Mouse (Mus musculus): Measurements from ENCODE around the gene Dnal4. TPM values are rescaled to one million over a fixed set of nuclear protein-coding genes. Genes with fewer than 3 reads are reported as not detected.

Gene Dnal4
- polyA plus RNA-seq, 1 experiment, result 0.69 TPM

DNA sequence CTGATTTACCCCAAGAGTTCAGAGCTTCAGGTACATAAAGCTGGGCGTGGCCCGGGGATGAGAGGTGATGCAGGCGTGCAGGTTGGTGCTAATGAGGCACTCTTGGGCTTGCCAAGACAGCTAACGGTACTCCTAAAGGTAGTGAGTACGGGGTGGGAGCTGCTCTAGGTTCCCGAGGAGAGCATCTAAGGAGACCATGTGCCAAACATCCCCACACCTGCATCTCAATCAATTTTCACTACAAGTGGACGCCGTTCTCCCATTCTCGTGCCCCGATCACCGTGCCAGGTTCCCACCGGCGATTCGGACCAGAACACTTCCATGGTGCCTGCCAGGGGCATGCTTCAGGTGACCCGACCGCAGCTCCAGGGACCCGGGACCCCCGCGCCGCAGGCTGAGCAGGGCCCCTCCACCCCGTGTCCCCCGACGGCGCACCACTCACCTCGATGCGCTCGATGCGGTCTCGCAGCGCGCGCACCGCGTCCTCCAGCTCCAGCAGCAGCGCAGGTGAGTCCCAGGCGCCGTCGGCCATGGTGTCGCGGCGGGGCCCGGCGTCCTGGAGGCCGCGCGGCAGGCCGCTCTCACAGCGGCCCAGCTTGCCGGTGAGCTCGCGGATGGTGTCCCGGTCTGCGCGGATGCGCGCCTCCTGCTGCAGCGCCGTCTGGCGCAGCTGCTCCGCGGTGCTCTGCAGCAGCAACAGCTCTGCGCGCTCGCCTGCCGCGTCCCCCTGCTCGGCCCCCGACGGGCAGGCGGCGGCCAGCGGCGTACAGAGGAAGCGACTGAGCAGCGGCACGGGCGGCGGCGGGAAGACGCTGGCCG, 26.1 kb upstream of the Dnal4 start:
- H3K4me3 ChIP-seq (replicated peaks), result no peak overlapping the region
- no peak for TF ChIP-seq TAL1 (IDR thresholded peaks at IDR 0.05; ENCODE audit: low read length)
- no peak for TF ChIP-seq GATA1 (IDR thresholded peaks at IDR 0.05; ENCODE audit: low read length)
- peaks cover 7% of the 10 kb centered on the region for H3K4me1 ChIP-seq (ENCODE audit: control insufficient read depth)
- peaks cover 6% of the 10 kb centered on the region; the same call in 1 of the 2 replicates for H3K9me3 ChIP-seq (ENCODE audit: control insufficient read depth, low read length)
- H3K27me3 ChIP-seq (ENCODE audit: control insufficient read depth), result peaks cover 79% of the 10 kb centered on the region
- no peaks in the 10 kb centered on the region for H3K36me3 ChIP-seq (ENCODE audit: control insufficient read depth)

DNA sequence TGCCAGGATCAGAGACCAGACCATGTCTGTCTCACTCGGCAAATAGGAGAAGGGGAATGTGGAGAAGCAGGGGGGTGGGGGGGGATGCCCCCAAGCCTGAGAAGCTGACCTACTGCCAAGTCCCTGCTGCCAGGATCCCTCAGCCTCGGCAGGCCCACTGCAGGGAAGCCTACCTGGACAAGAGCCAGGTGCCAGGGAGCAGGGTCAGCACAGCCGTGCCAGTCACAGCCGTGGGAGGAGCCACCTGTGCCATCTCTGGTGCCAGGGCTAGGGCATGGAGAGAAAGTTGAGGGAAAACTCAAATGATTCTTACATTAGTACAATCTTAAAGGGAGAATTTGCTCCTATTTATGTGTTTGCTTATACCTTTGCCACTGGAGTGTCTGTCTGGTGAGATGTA, 24.7 kb upstream of the Dnal4 start:
- no peak for TF ChIP-seq GATA1 (IDR thresholded peaks at IDR 0.05; ENCODE audit: low read length)
- TF ChIP-seq TAL1 (IDR thresholded peaks at IDR 0.05; ENCODE audit: low read length), result no peak
- Histone ChIP-seq H3K9me3 (ENCODE audit: control insufficient read depth, low read length) (peaks cover 6% of the 10 kb centered on the region; the same call in 1 of the 2 replicates), H3K36me3 (ENCODE audit: control insufficient read depth) (no peaks in the 10 kb centered on the region), H3K4me3 (replicated peaks) (no peak overlapping the region), H3K4me1 (ENCODE audit: control insufficient read depth) (peaks cover 7% of the 10 kb centered on the region), H3K27me3 (ENCODE audit: control insufficient read depth) (peaks cover 65% of the 10 kb centered on the region)

GRCm38 (mm10) chr15:79801646-79802045, 24.0 kb upstream of the Dnal4 start:
- peaks cover 7% of the 10 kb centered on the region for H3K4me1 ChIP-seq (ENCODE audit: control insufficient read depth)
- H3K27me3 ChIP-seq (ENCODE audit: control insufficient read depth), result peaks cover 59% of the 10 kb centered on the region
- H3K9me3 ChIP-seq (ENCODE audit: control insufficient read depth, low read length), result peaks cover 6% of the 10 kb centered on the region; the same call in 1 of the 2 replicates
- H3K36me3 ChIP-seq (ENCODE audit: control insufficient read depth), result no peaks in the 10 kb centered on the region
- no peak overlapping the region for H3K4me3 ChIP-seq (replicated peaks)
- TF ChIP-seq TAL1 (IDR thresholded peaks at IDR 0.05; ENCODE audit: low read length) (no peak), GATA1 (IDR thresholded peaks at IDR 0.05; ENCODE audit: low read length) (no peak)

DNA sequence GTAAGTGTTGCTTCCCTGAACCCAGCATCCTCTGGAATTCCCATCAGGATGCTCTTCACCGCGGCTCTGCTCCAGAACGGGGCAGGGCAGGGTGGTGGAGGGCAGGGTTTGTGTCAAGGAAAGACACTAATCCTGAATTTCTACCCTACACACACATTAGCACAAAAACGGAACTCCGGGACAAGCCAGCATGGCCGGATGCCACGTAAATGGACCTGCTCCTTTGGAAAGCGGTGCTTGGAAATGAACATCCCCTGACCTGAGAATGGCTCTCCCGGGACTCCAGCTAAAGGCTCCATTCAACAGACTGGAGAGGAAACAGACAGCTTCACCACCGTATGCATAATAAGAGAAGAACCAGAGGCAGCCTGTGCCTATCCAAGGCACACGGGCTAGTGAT, 23.1 kb upstream of the Dnal4 start:
- H3K9me3 ChIP-seq (ENCODE audit: control insufficient read depth, low read length), result peaks cover 6% of the 10 kb centered on the region; the same call in 1 of the 2 replicates
- TF ChIP-seq TAL1 (IDR thresholded peaks at IDR 0.05; ENCODE audit: low read length) (no peak), GATA1 (IDR thresholded peaks at IDR 0.05; ENCODE audit: low read length) (no peak)
- peaks cover 49% of the 10 kb centered on the region for H3K27me3 ChIP-seq (ENCODE audit: control insufficient read depth)
- peaks cover 7% of the 10 kb centered on the region for H3K4me1 ChIP-seq (ENCODE audit: control insufficient read depth)
- H3K4me3 ChIP-seq (replicated peaks), result no peak overlapping the region
- H3K36me3 ChIP-seq (ENCODE audit: control insufficient read depth), result no peaks in the 10 kb centered on the region

DNA sequence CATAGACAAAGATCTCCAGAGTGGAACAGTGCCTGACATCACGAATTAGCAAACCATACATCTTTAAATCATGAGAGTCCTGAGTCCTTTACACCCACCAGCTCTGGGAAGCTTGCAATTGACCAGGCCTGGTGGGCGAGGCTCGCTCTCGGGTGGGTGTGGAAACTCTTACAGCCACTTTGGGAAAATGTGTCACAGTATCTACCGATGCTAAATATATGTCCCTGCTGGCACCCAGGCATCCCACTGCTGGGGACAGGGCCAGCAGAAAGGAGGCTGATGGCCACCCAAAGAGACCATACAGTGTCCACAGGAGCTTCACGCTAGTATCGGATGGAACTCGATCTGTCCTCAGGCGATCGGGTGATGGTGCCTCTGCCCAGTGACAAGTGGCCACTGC, 20.9 kb upstream of the Dnal4 start:
- Histone ChIP-seq H3K36me3 (ENCODE audit: control insufficient read depth) (no peaks in the 10 kb centered on the region), H3K9me3 (ENCODE audit: control insufficient read depth, low read length) (peaks cover under 1% of the 10 kb centered on the region; the same call in 1 of the 2 replicates), H3K27me3 (ENCODE audit: control insufficient read depth) (peaks cover 28% of the 10 kb centered on the region), H3K4me1 (ENCODE audit: control insufficient read depth) (no peaks in the 10 kb centered on the region), H3K4me3 (replicated peaks) (no peak overlapping the region)
- TF ChIP-seq TAL1 (IDR thresholded peaks at IDR 0.05; ENCODE audit: low read length), result no peak
- no peak for TF ChIP-seq GATA1 (IDR thresholded peaks at IDR 0.05; ENCODE audit: low read length)

DNA sequence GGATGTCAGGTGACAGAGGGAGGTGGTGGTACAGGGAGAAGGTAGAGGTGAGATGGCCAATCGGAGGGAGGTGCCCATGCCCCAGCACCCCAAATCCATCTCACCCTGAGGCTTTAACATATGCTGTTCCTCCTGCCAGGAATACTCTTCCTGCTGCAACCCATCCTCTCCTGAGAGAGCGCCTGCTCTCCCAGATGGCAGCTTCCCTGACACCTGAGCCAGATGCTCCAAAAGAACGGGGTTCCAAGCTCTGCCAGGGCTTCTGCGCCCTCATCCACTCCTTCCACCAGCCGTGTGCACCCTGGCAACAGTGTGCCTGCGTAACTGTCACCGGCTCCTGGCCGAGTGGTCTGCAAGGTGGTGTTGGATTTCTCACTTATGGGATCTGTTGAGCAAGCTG, 20.0 kb upstream of the Dnal4 start:
- Histone ChIP-seq H3K36me3 (ENCODE audit: control insufficient read depth) (no peaks in the 10 kb centered on the region), H3K27me3 (ENCODE audit: control insufficient read depth) (peaks cover 23% of the 10 kb centered on the region), H3K4me3 (replicated peaks) (no peak overlapping the region), H3K4me1 (ENCODE audit: control insufficient read depth) (no peaks in the 10 kb centered on the region), H3K9me3 (ENCODE audit: control insufficient read depth, low read length) (no peaks in the 10 kb centered on the region)
- TF ChIP-seq TAL1 (IDR thresholded peaks at IDR 0.05; ENCODE audit: low read length) (no peak), GATA1 (IDR thresholded peaks at IDR 0.05; ENCODE audit: low read length) (no peak)

- Histone ChIP-seq H3K27me3 (ENCODE audit: control insufficient read depth) (peaks cover 23% of the 10 kb centered on the region), H3K4me1 (ENCODE audit: control insufficient read depth) (peaks cover 3% of the 10 kb centered on the region), H3K9me3 (ENCODE audit: control insufficient read depth, low read length) (no peaks in the 10 kb centered on the region), H3K36me3 (ENCODE audit: control insufficient read depth) (no peaks in the 10 kb centered on the region), H3K4me3 (replicated peaks) (no peak overlapping the region)
- TF ChIP-seq TAL1 (IDR thresholded peaks at IDR 0.05; ENCODE audit: low read length) (no peak), GATA1 (IDR thresholded peaks at IDR 0.05; ENCODE audit: low read length) (no peak)
Observed at GRCm38 (mm10) chr15:79797096-79797495, 19.4 kb upstream of the Dnal4 start.

DNA sequence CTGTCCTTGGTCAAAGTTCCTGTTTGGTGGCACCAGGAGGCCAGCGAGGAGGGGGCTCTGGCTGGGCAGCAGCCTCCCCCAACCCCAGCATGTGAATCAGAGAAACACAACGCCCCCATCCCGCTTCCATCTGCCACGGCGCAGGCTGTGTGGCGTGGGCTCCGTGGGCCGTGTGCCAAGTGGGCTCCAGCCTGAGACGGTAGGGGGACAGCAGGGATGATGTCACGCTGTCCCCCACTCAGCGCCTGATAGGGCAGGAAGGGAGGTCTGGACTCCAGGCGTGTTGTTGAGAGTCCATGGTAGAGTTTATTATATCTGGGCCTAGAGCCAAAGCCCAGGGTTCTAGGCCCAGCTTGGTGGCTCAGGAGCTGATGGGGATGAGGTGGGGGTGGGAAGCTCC, 18.6 kb upstream of the Dnal4 start:
- Histone ChIP-seq H3K4me1 (ENCODE audit: control insufficient read depth) (peaks cover 3% of the 10 kb centered on the region), H3K4me3 (replicated peaks) (no peak overlapping the region), H3K9me3 (ENCODE audit: control insufficient read depth, low read length) (no peaks in the 10 kb centered on the region), H3K36me3 (ENCODE audit: control insufficient read depth) (no peaks in the 10 kb centered on the region), H3K27me3 (ENCODE audit: control insufficient read depth) (peaks cover 17% of the 10 kb centered on the region)
- TF ChIP-seq TAL1 (IDR thresholded peaks at IDR 0.05; ENCODE audit: low read length), result no peak

DNA sequence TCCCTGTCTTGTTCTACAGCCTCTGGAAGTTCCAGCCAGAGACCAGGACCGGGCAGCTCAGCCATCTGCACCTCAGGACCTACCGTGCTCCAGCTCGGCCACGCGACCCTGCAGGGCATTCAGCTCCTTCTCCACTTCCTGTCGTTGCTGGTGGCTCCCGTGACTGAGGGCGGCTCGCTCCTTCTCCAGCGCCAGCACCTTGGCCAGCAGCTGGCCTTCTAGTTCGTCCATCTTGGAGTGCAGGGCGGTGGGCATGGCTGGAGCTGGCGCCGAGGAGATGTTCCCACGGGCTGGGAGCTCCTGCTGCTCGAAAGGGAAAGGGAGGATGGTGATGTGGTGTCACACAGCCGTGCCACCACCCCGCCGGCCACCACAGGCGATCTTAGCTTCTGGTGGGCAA, 16.5 kb upstream of the Dnal4 start:
- Histone ChIP-seq H3K4me1 (ENCODE audit: control insufficient read depth) (peaks cover 3% of the 10 kb centered on the region), H3K27me3 (ENCODE audit: control insufficient read depth) (peaks cover 14% of the 10 kb centered on the region)
- no peak for TF ChIP-seq TAL1 (IDR thresholded peaks at IDR 0.05; ENCODE audit: low read length)
- no peak for TF ChIP-seq GATA1 (IDR thresholded peaks at IDR 0.05; ENCODE audit: low read length)

More for the DNA sequence above, 16.5 kb upstream of the Dnal4 start:
- no peak overlapping the region for H3K4me3 ChIP-seq (replicated peaks)
- H3K36me3 ChIP-seq (ENCODE audit: control insufficient read depth), result no peaks in the 10 kb centered on the region
- no peaks in the 10 kb centered on the region for H3K9me3 ChIP-seq (ENCODE audit: control insufficient read depth, low read length)
